Mouse (Mus musculus) left cerebral cortex, adult 18-20 months (tissue): ENCODE measurements around the gene 9930021J03Rik. TPM values are rescaled to one million over a fixed set of nuclear protein-coding genes. Genes with fewer than 3 reads are reported as not detected.

Experiments used
- DNase-seq, 2 experiments: peaks; one replicate each; pipeline ENCODE4 v3.0.0; 2021 to 2022; ENCODE audit warnings: low spot score in 2 of 2, mixed read lengths in 1 of 2
- long read RNA-seq, 2 experiments: library from polyadenylated mRNA; stranded (forward); transcript quantifications; one replicate each; pipeline ENCODE4 v2.0.0; 2021
- total RNA-seq, 2 experiments: library from RNA; stranded (reverse); gene quantifications; 2 replicates each; pipeline ENCODE4 v1.2.3; 2021

The 9930021J03Rik gene
- total RNA-seq, result 10 to 100 TPM; 40.8 to 42.0 TPM
- long read RNA-seq, experiment 1, partial matches to known transcripts, result 8 of 11 reads
- long read RNA-seq, experiment 1, other reads (novel, unspliced or antisense), result 3 of 11 reads
- long read RNA-seq, experiment 2, partial matches to known transcripts, result 3 of 8 reads
- long read RNA-seq, experiment 2, other reads (novel, unspliced or antisense), result 5 of 8 reads

DNA sequence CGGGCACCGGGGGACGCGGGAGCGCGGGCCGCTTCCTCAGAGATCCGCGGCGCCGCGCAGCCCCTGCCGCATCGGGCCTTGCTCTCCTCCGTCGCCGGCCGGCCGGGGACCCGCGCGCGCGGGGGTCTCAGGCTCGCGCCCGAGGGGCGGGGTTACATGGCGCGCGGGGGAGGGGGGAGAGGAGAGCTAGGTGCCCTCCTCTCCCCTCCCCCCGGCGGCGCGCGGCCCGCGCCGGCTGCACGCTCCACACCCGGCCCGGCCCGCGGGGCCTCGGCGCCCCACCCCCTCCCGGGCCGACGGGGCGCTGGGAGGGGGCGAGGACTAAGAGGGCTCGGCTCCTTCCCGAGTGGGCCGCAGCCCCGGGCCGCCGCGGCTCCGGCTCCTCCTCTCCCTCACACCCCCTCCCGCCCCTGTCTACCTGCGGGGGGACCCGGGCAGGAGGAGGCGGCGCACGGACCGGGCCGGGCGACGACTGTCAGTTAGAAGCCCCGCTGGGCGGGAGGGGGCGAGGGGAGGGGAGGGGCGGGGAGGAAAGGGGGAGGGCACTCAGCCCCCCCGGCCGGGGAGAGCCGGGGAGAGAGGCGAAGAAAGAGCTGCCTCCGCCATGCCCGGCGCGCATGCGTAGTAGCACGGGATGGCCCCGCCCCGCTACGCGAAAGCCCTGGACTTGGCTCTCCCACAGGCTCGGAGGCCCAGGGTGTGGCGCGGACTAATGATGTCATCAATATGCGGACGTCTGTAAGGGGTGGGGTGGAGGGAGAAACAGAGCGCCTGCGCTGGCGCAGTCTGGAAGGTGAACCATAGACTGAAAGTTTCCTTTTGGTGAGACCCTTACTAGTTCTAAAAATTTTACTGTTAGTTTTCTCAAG is at the start of gene 9930021J03Rik:
Gene 9930021J03Rik, minus strand, starts transcription at position 73 of the 869 bp plus-strand sequence.
- DNase-seq, result peak; percentile 97 to 100

DNA sequence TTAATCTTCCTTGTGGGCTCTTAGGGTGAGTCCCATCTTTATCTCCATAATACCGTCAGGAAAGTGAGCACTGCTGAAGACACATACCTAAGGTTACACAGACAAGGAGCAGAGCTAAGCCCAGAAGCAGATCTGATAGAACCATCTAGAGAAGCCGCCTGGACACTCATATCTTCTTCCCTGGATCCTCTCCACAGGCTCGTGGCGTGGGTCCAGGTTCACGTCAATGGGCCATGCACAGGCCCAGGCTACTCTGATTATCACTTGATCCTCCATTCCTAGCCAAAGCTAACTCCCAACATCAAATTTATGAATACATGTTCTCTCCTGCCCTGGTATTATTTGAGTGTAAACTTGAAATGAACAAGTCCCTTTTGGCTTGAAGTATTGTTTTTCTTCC is 47.9 kb upstream of the 9930021J03Rik start:
- DNase-seq, result no peak

DNA sequence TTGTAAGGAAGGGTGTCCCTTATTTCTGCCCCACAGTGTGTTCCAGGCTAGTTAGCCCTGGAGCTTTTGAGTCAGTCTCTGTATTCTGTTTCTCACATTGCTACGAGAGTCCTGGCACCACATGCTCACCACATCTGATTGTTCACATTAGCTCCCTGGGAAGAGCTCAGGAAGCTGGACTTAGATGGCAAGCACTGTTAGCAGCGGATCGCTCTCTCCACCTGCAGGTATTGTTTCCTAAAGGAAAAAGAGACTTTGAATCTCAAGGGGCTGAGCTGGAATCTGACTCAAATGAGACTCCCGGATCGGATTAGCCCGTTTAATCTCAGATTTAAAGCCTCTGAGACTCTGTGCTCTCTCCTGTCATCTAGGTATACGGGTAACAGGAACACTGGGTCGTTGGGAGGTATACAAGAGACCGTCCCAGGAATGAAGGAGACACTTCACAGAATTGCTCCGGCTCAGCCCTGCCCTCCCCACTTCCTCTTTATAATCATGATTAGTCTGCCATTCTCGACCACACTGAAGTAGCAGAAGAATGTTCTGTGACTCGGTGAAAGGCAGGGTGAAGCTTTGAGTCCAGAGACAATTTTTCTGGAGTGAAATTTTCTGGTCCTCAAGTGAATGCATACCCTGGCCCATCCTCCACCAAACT is 45.4 kb upstream of the 9930021J03Rik start:
- DNase-seq, result no peak

GRCm38 (mm10) chr19:29849924-29850551 is 44.2 kb upstream of the 9930021J03Rik start:
- DNase-seq, result no peak

- no peak for DNase-seq
Measured at GRCm38 (mm10) chr19:29844036-29844661, 38.4 kb upstream of the 9930021J03Rik start.

- no peak for DNase-seq
Measured at GRCm38 (mm10) chr19:29843641-29844035, 37.8 kb upstream of the 9930021J03Rik start.

DNA sequence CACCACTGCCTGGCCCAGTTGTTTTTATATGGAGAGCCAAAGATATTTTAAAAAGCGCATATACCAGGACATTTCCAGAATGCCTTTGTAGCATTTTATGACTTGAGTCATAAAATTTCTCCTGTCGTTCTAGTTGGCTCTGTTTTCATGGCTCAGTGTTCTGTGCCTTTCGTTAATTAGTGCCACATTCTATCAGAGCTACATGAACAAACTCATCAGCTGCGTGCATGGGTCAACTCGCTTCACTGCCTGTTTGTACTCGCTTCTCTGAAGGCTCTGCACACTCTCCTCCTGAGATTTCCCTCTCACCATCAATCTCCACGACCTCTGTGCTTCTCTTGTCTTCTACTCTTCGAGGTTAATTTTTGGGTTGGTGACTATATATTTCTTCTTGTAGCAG is 37.2 kb upstream of the 9930021J03Rik start:
- no peak for DNase-seq

DNA sequence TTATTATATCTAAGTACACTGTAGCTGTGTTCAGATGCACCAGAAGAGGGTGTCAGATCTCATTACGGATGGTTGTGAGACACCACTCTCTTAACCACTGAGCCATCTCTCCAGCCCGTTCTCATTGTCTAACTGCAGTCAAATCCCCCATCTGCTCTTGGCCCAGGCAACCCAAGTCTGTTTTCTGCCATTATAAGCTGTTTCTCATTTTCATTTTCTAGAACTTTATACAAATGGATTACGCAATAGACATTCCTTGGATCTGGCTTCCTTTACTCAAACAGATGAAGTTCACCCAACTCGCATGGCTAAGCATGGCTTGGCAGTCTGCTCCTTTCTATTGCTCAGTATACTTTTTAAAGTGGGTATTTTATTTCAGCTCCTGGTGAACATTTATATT is 34.9 kb upstream of the 9930021J03Rik start:
- DNase-seq, result no peak

DNA sequence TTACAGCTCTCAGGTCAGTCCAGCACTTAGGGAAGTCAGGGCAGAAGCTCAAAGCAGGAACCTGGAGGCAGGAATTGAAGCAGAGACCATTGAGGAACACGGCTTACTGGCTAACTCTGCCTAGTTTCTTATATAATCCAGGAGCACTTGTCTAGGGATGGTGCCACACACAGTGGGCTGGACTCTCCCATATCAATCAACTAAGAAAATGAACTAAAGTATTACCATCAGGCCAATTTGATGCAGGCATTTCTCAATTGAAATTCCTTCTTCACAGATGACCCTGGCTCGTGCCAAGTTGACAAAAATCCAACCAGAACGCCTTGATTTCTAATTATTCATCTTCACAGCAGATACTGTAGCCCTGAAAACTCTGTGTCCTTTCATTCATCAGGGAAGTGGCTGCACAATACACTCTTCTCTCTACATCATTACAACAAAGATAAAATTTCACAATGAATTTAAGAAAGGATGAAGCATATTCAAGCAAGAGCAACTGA is 32.9 kb upstream of the 9930021J03Rik start:
- no peak for DNase-seq

DNA sequence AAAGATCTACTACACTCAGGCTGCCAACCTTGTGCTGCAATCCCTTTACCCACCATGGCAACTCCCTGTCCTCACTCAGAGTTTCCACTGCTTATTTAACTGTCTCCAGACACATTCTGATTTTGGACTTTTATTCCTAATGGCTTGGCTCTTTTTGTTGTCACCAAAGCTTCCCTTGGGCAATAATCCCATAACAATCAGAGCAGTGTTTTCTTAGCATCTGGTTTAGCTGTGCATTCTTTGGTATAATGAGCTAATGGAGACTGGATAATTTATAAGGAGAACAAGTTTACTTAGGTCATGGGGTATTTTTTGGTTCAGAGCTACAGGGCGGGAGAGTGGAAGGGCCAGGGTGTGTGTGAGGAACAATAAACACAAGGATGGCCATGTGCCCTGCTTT is 32.4 kb upstream of the 9930021J03Rik start:
- no peak for DNase-seq

DNA sequence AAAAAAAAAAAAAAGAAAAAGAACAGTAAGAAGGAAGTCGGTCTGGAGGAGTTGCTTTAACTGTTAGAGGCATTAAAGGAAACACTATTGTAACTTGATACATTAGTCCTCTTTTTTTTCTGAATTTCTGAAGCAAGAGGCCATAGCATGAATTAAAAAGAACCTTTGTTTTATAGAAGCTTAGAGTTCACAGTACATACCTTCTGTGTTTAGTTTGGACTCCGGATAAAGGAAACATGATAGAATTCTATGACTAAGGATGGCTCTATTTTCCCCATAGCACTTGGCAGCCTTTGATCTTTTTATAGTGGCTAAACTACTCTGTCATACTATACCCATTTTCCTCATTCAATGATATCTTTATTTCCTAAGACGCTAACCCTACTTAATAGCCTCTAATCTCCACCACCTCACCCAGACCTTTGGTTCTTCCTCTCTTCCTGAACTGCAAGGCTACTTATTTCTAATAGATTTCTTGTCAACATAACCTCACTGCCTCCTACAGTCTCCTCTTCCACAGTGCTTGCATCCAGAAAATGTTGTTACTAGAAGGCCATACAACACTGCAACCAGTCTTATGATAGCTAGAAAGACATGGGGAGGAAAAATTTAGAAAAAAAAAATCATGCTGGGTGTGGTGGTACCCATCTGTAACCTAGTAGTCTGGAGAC is 29.7 kb upstream of the 9930021J03Rik start:
- DNase-seq, result no peak

DNA sequence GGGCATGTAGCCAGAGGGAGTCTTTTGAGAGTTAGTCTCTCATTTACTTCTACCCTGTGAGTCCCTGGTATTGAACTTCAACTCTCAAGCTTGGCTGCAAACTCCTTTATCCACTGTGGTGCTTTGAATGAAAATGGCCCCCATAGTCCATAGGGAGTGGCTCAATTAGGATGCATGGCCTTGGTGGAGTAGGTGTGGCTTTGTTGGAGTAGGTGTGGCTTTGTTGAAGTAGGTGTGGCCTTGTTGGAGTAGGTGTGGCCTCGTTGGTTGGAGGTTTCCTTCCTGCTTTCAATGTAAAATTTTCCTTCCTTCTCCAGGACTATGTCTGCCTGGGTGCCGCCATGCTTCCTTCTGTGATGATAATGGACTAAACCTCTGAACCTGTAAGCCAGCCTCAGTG is 25.1 kb upstream of the 9930021J03Rik start:
- no peak for DNase-seq

- no peak for DNase-seq
Measured at GRCm38 (mm10) chr19:29828558-29828957, 22.8 kb upstream of the 9930021J03Rik start.

DNA sequence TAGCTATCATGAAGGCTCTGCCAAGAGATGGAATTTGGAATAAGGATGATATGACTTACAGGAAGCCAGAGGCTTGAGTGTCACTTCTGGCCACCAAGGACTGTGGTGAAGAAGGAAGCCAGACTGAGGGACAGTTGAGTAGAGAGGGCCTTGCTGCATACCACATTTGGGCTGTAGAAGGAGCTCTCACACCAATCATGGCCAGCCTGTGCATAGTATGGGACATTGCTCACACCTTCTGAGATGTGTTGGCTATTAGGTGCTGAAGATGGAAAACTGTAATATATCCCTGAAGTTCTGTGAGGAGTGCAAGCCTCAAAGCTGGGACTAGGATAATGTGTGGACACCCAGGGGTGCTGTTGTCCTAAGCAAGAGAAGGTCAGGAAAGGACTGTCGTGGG is 20.9 kb upstream of the 9930021J03Rik start:
- DNase-seq, result peak in 1 of 2 experiments; percentile 29

DNA sequence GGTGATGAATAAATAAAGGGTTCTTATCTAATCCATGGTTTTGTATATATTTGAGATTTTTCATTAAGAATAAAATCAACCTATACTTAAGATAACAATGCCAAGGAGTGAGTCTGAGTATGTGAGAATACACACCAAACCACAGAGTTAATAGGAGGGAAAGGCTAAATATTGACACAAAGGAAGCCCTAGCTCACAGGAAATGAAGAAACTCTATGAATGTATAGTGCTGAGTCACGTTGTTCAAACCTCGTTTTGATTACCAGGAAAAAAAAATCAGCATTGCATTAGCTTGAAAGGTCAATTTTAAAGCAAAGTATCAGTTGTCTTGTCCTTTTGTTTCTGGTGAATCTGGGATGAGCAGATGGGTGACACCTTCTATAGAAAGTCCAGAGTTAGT is 19.2 kb upstream of the 9930021J03Rik start:
- no peak for DNase-seq

GRCm38 (mm10) chr19:29824034-29824700 is 18.4 kb upstream of the 9930021J03Rik start:
- peak; percentile 12 to 25 for DNase-seq

DNA sequence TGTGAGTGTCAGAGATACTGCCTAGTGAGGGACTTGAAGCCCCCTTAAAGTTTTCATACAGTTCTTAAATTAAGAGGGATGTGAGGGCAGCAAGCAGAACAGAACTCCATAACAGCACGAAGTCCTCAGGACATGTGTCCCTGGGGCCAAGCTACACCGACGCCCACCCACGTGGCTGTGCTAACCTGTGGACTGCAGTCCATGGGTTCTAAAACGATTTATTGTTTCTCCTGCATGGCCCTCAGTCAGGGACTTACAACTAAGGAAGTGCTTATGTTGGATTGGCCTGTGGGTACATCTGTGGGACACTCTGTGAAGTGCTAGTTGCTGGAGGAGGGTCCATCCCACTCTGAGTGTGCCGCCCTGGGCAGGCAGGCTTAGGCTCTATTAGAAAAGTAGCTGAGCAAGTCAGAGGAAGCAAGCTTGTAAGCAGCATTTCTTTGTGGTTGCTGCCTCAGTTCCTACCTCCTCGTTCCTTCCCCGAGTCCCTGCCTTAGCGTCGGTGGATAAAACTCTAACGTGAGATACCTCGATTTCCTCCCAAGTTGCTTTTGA is 17.7 kb upstream of the 9930021J03Rik start:
- no peak for DNase-seq

DNA sequence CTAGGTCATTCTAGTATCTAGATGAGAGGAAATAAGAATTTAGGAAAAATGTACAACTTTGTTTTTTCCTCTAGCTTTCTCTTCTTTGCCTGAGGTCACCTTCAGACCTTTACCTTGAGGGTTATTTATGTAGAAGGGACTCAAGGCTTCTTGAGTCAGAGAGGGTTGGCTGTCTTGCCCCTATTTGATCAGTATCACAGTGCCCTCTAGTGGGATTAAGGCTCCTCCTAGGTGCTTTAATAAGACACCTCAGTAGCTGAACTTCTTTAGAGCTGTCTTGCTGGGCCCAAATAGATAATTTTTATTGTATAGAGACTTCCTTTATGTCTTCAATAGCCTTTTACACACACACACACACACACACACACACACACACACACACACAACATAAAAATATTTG is 15.2 kb upstream of the 9930021J03Rik start:
- DNase-seq, result peak in 1 of 2 experiments; percentile 32
